Mouse (Mus musculus) urinary bladder, postnatal 14 days (tissue): Measurements from ENCODE around the gene Aldoc.

Source experiments
- DNase-seq: peaks from one replicate; pipeline ENCODE4 v3.0.0; 2021; ENCODE audit warnings: low spot score

The Aldoc gene

GRCm38 (mm10) chr11:78363309-78364007 is 40.7 kb downstream of the Aldoc start:
- no peak for DNase-seq

GRCm38 (mm10) chr11:78364103-78364502 is 41.3 kb downstream of the Aldoc start:
- no peak for DNase-seq

- peak; percentile 75 for DNase-seq
Observed at GRCm38 (mm10) chr11:78367456-78368225, 44.9 kb downstream of the Aldoc start.

GRCm38 (mm10) chr11:78370389-78370788 is 47.6 kb downstream of the Aldoc start:
- peak; percentile 65 for DNase-seq

GRCm38 (mm10) chr11:78371711-78372110 is 48.9 kb downstream of the Aldoc start:
- DNase-seq: no peak

GRCm38 (mm10) chr11:78372166-78372565 is 49.4 kb downstream of the Aldoc start:
- no peak for DNase-seq

- no peak for DNase-seq
Observed at GRCm38 (mm10) chr11:78372610-78373009, 49.8 kb downstream of the Aldoc start.

- DNase-seq: no peak
Observed at GRCm38 (mm10) chr11:78374147-78374546, 51.4 kb downstream of the Aldoc start.
